Mouse (Mus musculus) heart, adult 2 months (tissue): ENCODE measurements around the gene March11.

ENCODE experiments used
- CTCF ChIP-seq: fragments of 200-600 bp; IDR thresholded peaks from 2 replicates; pipeline ENCODE4 v1.8.1; 2022; ENCODE audit warnings: antibody characterized with exemption, mild to moderate bottlenecking, moderate library complexity
- EP300 ChIP-seq: fragments of 200-500 bp; IDR thresholded peaks from 2 replicates; pipeline ENCODE4 v1.6.1; 2011; ENCODE audit warnings: low read depth, low read length, control low read depth; ENCODE audit not compliant: insufficient read depth
- POLR2A ChIP-seq: fragments of 200-500 bp; IDR thresholded peaks from 2 replicates; pipeline ENCODE4 v1.6.1; 2011; ENCODE audit warnings: mild to moderate bottlenecking, low read depth, low read length, control low read depth; ENCODE audit not compliant: insufficient read depth

DNA sequence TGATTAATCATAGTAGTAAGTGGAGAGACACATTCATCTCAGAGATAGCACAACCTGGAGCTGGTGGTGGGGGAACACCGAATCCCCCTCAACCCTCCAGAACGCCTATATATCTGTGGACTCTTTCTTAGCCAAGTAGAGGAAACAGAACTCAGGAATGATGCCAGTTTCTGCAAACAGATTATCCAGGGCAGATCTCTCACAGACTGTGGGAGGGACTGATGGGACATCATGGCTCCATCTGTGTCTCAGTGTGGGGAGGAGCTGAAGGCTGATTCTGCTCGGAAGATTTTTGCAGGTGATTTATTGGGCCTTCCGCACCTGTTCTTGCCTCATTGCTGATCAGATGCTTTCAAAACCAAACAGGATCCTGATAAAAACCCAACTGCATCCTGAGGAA is 29.5 kb downstream of the March11 start:
- no peak for TF ChIP-seq CTCF
- no peak for TF ChIP-seq POLR2A
- TF ChIP-seq EP300 = no peak
